In genomic region chr9:97852859-97853258, GRCm38 (mm10) we compare ENCODE assay signal across 18 mouse cellular contexts.
"Had no signal": no experiment of that assay in that cellular context is flagged by ENCODE, and none has a peak within 500 bp of the region (broad histone marks: within the 10 kb centered on the region; RNA-seq: fewer than 3 reads in every experiment).

No protein-coding gene starts in this region.

- H3K27me3 ChIP-seq: midbrain, embryonic 12.5 days; neural tube, embryonic 13.5 days; neural tube, embryonic 15.5 days had no signal

- DNase-seq: lung, adult 18-20 months; lung, embryonic 14.5 days; lung, postnatal 4 days; midbrain, embryonic 14.5 days; retina, postnatal 1 day; right cerebral cortex, adult 18-20 months; right cerebral cortex, postnatal 25 days; right cerebral cortex, postnatal 4 days; spleen, adult 18-20 months; thymus, adult 18-20 months; thymus, postnatal 14 days; thymus, postnatal 36 days had no signal

- H3K9ac ChIP-seq: lung, embryonic 14.5 days; midbrain, embryonic 12.5 days; neural tube, embryonic 13.5 days; neural tube, embryonic 15.5 days had no signal

- H3K4me2 ChIP-seq: lung, embryonic 14.5 days; midbrain, embryonic 12.5 days; neural tube, embryonic 13.5 days; neural tube, embryonic 15.5 days had no signal

- H3K36me3 ChIP-seq: midbrain, embryonic 10.5 days; midbrain, embryonic 12.5 days; neural tube, embryonic 13.5 days; neural tube, embryonic 15.5 days had no signal

- H3K9me3 ChIP-seq: midbrain, embryonic 10.5 days; midbrain, embryonic 12.5 days; neural tube, embryonic 13.5 days; neural tube, embryonic 15.5 days had no signal

- H3K27ac ChIP-seq: midbrain, embryonic 10.5 days; midbrain, embryonic 12.5 days; neural tube, embryonic 13.5 days; neural tube, embryonic 15.5 days had no signal

- H3K4me1 ChIP-seq: midbrain, embryonic 12.5 days had no signal

- ATAC-seq: midbrain, embryonic 16.5 days had no signal

- H3K4me3 ChIP-seq: midbrain, embryonic 10.5 days; midbrain, embryonic 12.5 days; myocyte; neural tube, embryonic 13.5 days; neural tube, embryonic 15.5 days had no signal
